Mouse (Mus musculus) limb, embryonic 12.5 days (tissue): ENCODE measurements around the gene Rangap1. TPM values are rescaled to one million over a fixed set of nuclear protein-coding genes. Genes with fewer than 3 reads are reported as not detected.
A peak's percentile ranks its signal among the peaks of the same experiment; 100 is the strongest.

Source experiments
- ATAC-seq: fragments of 200-750 bp; cut with Nextera tagmentation; 2 replicates; pipeline ENCODE4 v1.8.0; 2017; ENCODE audit warnings: low read depth, moderate TSS enrichment; ENCODE audit not compliant: insufficient number of reproducible peaks, insufficient read depth, low FRiP score, low TSS enrichment
- H3K27ac ChIP-seq: fragments of 300-500 bp; sonication (generic); 2 replicates; pipeline ENCODE4 v1.5.1; 2016; ENCODE audit warnings: mild to moderate bottlenecking, moderate library complexity
- H3K27me3 ChIP-seq: fragments of 300-500 bp; sonication (generic); 2 replicates; pipeline ENCODE4 v1.6.1; 2016; ENCODE audit warnings: mild to moderate bottlenecking, moderate library complexity
- H3K36me3 ChIP-seq: fragments of 300-500 bp; sonication (generic); 2 replicates; pipeline ENCODE4 v1.6.1; 2016; ENCODE audit warnings: mild to moderate bottlenecking, moderate library complexity
- H3K4me1 ChIP-seq: fragments of 300-500 bp; sonication (generic); replicated peaks from 2 replicates; pipeline ENCODE4 v1.6.1; 2016
- H3K4me2 ChIP-seq: fragments of 300-500 bp; sonication (generic); 2 replicates; pipeline ENCODE4 v1.6.1; 2016; ENCODE audit warnings: mild to moderate bottlenecking, moderate library complexity
- H3K4me3 ChIP-seq: fragments of 300-500 bp; sonication (generic); replicated peaks from 2 replicates; pipeline ENCODE4 v1.5.1; 2016; ENCODE audit warnings: mild to moderate bottlenecking
- H3K9ac ChIP-seq: fragments of 300-500 bp; sonication (generic); replicated peaks from 2 replicates; pipeline ENCODE4 v1.6.1; 2016; ENCODE audit warnings: mild to moderate bottlenecking, moderate library complexity
- H3K9me3 ChIP-seq: fragments of 300-500 bp; sonication (generic); 2 replicates; pipeline ENCODE4 v1.6.1; 2016; ENCODE audit warnings: mild to moderate bottlenecking, moderate library complexity
- WGBS: fragments of 180-500 bp; shearing (Covaris S2); methylation state at CpG from one replicate; pipeline ENCODE4 v1.1.7; 2016; 5-methylcytosine and 5-hydroxymethylcytosine counted together
- polyA plus RNA-seq: library from polyadenylated mRNA; unstranded; fragments of >200 nt; fragmentation: Nextera tagmentation; extraction: Ambion mirVana; gene quantifications from 2 replicates; pipeline ENCODE4 v1.2.1, GENCODE M21; 2016

Gene Rangap1
- polyA plus RNA-seq: 121 and 125 TPM in 2 replicates

DNA sequence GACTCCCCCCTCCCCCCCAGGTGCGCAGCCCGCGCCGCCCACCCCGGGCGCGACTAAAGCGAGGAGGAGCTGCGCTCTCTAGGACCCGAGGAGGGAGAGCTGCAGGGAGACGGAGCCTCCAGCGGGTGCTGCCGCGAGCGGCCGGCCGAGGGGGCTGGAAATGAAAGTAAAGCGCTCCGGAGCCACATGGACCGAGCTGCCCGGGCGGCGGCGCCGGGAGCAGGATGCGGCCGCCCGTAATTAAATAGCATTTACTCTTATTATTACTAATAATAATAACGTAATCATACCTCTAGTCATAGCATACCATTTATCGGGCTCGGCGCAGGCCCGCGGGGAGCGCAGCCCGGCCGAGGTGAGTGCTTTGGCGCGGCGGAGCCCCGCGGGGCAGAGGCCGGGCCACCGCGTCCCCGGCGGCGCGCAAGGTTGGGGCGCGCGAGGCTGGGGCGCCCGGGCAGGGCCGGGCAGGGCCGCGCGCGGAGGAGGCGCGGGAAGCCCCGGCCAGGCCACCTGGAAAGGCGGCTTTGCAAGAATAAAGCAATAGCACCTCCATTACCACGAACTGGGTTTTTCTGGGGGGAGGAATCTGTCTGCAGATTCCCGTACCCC, at the start of gene Rangap1, which contains the start of gene Zc3h7b:
Rangap1 (minus strand) TSS at position 539 of the 609 bp plus-strand sequence.
Zc3h7b (plus strand) TSS at position 66 of the 609 bp plus-strand sequence.
- Histone ChIP-seq H3K4me2 (peak within 1 kb of the TSS; percentile 85), H3K27ac (peak within 1 kb of the TSS; percentile 94), H3K4me1 (peaks cover 16% of the 10 kb centered on the region), H3K27me3 (no peaks in the 10 kb centered on the region), H3K9me3 (no peaks in the 10 kb centered on the region), H3K9ac (peak within 1 kb of the TSS; percentile 96), H3K36me3 (no peaks in the 10 kb centered on the region), H3K4me3 (peak within 1 kb of the TSS; percentile 94)
- under 1% methylated on average over 56 of the region's 65 CpGs for WGBS
- peak; percentile 76 for ATAC-seq

GRCm38 (mm10) chr15:81792444-81792843, 47.1 kb upstream of the Rangap1 start:
- H3K27ac ChIP-seq: no peak overlapping the region
- WGBS: 88% methylated on average over 9 of the region's 9 CpGs
- no peaks in the 10 kb centered on the region for H3K9me3 ChIP-seq
- H3K9ac ChIP-seq: no peak overlapping the region
- H3K4me2 ChIP-seq: no peak overlapping the region
- no peaks in the 10 kb centered on the region for H3K4me1 ChIP-seq
- no peaks in the 10 kb centered on the region for H3K27me3 ChIP-seq
- H3K4me3 ChIP-seq: no peak overlapping the region
- peaks cover 89% of the 10 kb centered on the region for H3K36me3 ChIP-seq
- no peak for ATAC-seq

DNA sequence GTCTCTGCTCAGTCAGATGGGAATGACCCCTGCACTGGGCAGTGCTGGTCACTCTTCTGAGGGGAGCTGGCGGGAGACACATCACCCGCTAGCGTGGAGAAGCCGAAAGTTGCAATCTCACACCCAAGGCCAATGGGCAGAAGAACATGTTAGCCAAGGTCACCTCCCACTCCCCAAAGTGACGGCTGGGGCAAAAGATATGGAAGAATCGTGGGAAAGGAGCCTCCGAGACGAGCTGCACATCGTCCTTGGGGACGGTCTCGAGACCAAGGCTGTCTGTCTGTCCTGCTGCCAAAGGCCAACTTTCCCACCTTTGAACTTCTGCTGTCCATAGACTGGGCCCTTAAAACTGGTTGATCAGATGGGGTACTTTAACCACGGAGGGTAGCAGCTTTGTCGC, 42.2 kb upstream of the Rangap1 start:
- Histone ChIP-seq H3K4me1 (no peaks in the 10 kb centered on the region), H3K27me3 (no peaks in the 10 kb centered on the region), H3K9ac (no peak overlapping the region), H3K27ac (no peak overlapping the region), H3K4me3 (no peak overlapping the region), H3K9me3 (no peaks in the 10 kb centered on the region), H3K36me3 (peaks cover 98% of the 10 kb centered on the region), H3K4me2 (no peak overlapping the region)
- WGBS: 95% methylated on average over 13 of the region's 13 CpGs
- ATAC-seq: no peak

- peaks cover 98% of the 10 kb centered on the region for H3K36me3 ChIP-seq
- H3K9ac ChIP-seq: no peak overlapping the region
- no peak overlapping the region for H3K4me3 ChIP-seq
- no peaks in the 10 kb centered on the region for H3K4me1 ChIP-seq
- H3K27ac ChIP-seq: no peak overlapping the region
- WGBS: 98% methylated on average over 8 of the region's 8 CpGs
- ATAC-seq: no peak
- H3K9me3 ChIP-seq: no peaks in the 10 kb centered on the region
- no peak overlapping the region for H3K4me2 ChIP-seq
- no peaks in the 10 kb centered on the region for H3K27me3 ChIP-seq
These were observed 40.4 kb upstream of the Rangap1 start for GRCm38 (mm10) chr15:81785701-81786100.

- H3K9me3 ChIP-seq: no peaks in the 10 kb centered on the region
- no peak overlapping the region for H3K4me2 ChIP-seq
- H3K9ac ChIP-seq: peak overlapping the region; percentile 34; the same call in 1 of the 2 replicates
- 60% methylated on average over 5 of the region's 5 CpGs for WGBS
- no peak overlapping the region for H3K27ac ChIP-seq
- no peaks in the 10 kb centered on the region for H3K4me1 ChIP-seq
- no peak overlapping the region for H3K4me3 ChIP-seq
- peaks cover 98% of the 10 kb centered on the region for H3K36me3 ChIP-seq
- no peak for ATAC-seq
- no peaks in the 10 kb centered on the region for H3K27me3 ChIP-seq
These were observed 39.4 kb upstream of the Rangap1 start for GRCm38 (mm10) chr15:81784762-81785161.

- Histone ChIP-seq H3K4me3 (no peak overlapping the region), H3K4me2 (no peak overlapping the region), H3K27me3 (no peaks in the 10 kb centered on the region), H3K9ac (no peak overlapping the region), H3K4me1 (no peaks in the 10 kb centered on the region), H3K27ac (no peak overlapping the region), H3K36me3 (peaks cover 99% of the 10 kb centered on the region), H3K9me3 (no peaks in the 10 kb centered on the region)
- no peak for ATAC-seq
- WGBS: 89% methylated on average over 7 of the region's 7 CpGs
These were observed 36.5 kb upstream of the Rangap1 start for GRCm38 (mm10) chr15:81781816-81782215.

DNA sequence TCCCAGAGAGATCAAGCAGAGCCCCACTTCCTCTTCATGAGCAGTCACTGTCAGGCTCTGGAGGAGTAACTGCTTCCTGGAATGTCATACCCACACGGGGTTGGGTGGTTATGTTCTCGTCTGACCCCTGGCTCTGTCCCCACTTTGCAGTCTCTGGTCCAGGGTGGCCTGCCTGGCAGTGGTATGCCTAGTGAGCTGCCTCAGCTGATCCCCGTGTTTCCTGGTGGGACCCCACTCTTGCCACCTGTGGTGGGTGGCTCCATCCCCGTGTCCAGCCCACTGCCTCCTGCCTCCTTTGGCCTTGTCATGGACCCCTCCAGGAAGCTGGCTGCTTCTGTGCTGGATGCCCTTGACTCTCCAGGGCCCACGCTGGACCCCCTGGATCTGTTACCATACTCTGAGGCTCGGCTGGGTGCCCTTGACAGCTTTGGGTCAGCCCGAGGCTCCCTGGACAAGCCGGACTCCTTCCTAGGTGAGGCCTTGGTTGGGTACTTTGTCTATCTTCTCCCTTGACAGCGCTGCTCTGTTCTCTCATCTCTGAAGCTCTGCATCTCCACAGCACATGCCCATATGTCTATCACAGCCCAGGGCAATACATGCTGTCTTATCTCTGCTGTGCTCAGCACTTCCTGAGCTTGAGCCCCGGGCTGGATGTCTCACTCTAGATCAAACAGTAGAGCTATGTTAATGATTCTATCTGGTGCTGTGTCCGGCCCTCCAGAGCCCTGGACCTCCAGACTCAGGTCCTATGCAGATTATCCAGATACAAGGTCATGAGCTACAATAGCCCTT, 31.5 kb upstream of the Rangap1 start:
- no peak for ATAC-seq
- peaks cover 100% of the 10 kb centered on the region for H3K36me3 ChIP-seq
- 89% methylated on average over 11 of the region's 11 CpGs for WGBS

DNA sequence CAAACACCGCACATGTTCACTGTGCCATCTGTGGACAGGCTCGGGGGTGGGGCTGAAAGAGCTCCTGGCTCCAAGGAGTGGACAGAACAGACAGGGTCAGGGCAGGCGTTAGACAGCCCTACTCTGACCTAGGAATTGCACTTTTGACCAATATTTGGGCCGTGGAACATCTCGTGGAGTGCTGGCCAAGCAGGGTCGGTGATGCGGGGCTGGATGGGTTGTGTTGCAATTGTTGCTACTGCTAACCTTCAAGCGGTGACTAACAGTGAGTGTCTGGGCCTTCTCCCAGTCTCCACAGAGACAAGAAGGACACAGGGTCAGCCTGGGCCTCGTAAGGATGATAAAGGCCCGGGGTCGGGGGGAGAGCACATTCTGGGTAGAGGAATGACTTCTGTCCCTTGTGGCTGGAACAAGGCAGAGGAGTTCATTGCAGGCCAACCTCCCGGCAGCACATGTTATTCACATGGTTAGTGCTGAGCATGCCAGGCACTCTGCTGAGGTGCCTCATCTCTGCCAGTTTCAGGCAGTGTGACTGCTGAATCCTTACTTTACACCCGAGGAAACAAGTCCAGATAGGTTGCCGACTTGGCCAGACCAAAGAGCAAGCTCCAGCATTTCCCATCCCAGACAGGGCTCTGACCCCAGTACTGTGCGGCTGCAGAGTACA, 29.3 kb upstream of the Rangap1 start:
- Histone ChIP-seq H3K27me3 (no peaks in the 10 kb centered on the region), H3K4me3 (no peak overlapping the region), H3K36me3 (peaks cover 94% of the 10 kb centered on the region), H3K4me2 (no peak overlapping the region), H3K9ac (no peak overlapping the region), H3K4me1 (peaks cover 3% of the 10 kb centered on the region; the same call in 1 of the 2 replicates), H3K27ac (no peak overlapping the region), H3K9me3 (no peaks in the 10 kb centered on the region)
- ATAC-seq: no peak
- 88% methylated on average over 15 of the region's 15 CpGs for WGBS

More for the DNA sequence above, 31.5 kb upstream of the Rangap1 start:
- no peaks in the 10 kb centered on the region for H3K9me3 ChIP-seq
- H3K4me3 ChIP-seq: no peak overlapping the region
- no peak overlapping the region for H3K9ac ChIP-seq
- H3K4me1 ChIP-seq: peaks cover 3% of the 10 kb centered on the region; the same call in 1 of the 2 replicates
- H3K27me3 ChIP-seq: no peaks in the 10 kb centered on the region
- no peak overlapping the region for H3K27ac ChIP-seq
- no peak overlapping the region for H3K4me2 ChIP-seq

DNA sequence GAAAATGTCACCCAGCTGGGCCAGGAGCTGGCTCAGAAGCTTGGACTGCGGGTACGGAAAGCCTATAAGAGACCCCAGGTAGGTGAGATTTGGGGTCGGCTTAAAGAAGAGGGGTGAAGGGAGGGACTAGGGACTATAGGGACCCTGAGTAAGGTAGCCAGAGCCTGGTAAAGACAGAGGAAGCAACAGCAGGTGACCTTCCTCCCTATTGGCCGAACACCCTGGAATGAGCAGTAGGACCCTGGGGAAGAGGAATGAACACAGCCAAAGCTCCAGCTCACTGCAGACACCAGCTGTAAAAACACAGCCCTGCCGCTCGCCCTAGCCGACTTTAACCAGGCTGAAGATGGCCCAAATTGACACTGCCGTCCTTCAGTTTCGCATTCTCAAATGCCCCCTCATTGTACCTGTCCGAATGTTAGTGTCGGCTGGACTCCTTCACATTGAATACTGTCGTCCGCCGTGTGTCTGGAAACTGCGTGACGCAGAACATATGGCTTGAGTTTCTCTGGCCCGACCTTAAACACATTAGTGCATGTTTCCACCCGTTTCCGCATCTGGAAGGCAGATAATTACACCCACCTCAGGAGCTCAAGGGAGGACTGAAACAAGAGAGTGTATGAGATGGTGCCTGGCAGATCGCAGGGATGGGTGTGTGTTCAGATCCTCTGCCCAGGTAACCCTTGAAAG, 27.2 kb upstream of the Rangap1 start:
- Histone ChIP-seq H3K9ac (no peak overlapping the region), H3K27ac (peak overlapping the region; percentile 50), H3K36me3 (peaks cover 94% of the 10 kb centered on the region), H3K4me1 (peaks cover 3% of the 10 kb centered on the region; the same call in 1 of the 2 replicates), H3K27me3 (no peaks in the 10 kb centered on the region), H3K9me3 (no peaks in the 10 kb centered on the region), H3K4me3 (no peak overlapping the region), H3K4me2 (no peak overlapping the region)
- ATAC-seq: no peak
- 58% methylated on average over 20 of the region's 20 CpGs for WGBS

DNA sequence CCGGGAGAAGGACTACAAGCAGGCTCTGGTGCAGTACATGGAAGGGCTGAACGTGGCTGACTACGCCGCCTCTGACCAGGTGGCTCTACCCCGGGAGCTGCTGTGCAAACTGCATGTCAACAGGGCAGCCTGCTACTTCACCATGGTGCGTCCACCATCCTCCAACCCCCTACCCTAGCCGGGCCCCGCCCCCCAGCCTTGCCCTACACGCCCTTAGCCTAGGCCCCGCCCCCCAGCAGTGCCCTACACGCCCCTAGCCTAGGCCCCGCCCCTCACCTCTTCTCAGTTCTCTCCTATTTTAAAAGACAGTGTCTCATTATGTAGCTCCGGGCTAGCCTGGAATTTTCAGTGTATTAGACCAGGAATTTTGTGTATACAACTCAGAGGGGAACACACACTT, 23.7 kb upstream of the Rangap1 start:
- H3K27ac ChIP-seq: no peak overlapping the region
- no peaks in the 10 kb centered on the region for H3K27me3 ChIP-seq
- H3K9ac ChIP-seq: no peak overlapping the region
- no peaks in the 10 kb centered on the region for H3K9me3 ChIP-seq
- no peak for ATAC-seq
- peaks cover 61% of the 10 kb centered on the region for H3K36me3 ChIP-seq
- no peak overlapping the region for H3K4me3 ChIP-seq
- H3K4me2 ChIP-seq: no peak overlapping the region
- WGBS: 57% methylated on average over 13 of the region's 13 CpGs
- peaks cover 3% of the 10 kb centered on the region; the same call in 1 of the 2 replicates for H3K4me1 ChIP-seq

DNA sequence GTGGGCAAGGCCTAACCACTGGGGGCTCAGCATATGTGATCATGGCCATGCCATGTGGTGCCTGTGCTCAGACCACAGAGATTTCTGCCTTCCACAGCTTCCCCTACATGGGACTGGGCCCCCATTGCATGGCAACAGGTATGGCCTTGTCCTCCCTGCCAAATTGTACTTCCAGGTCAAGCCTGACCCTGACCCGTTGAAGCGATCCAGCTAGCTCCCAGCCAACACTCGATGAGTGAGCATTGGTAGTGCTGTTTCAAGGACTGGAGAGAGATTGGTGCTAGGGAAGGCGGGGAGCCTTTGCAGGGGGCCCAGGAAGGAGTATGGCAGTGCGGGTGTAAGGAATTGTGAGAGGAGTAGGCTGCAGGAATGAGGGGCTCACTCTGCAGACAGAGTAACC, 21.1 kb upstream of the Rangap1 start:
- Histone ChIP-seq H3K27ac (no peak overlapping the region), H3K9ac (no peak overlapping the region), H3K36me3 (peaks cover 47% of the 10 kb centered on the region), H3K27me3 (no peaks in the 10 kb centered on the region), H3K4me3 (no peak overlapping the region), H3K9me3 (no peaks in the 10 kb centered on the region), H3K4me1 (no peaks in the 10 kb centered on the region), H3K4me2 (no peak overlapping the region)
- ATAC-seq: no peak
- 94% methylated on average over 5 of the region's 5 CpGs for WGBS
